Mouse (Mus musculus): ENCODE data around the gene Itpkc. TPM values are rescaled to one million over a fixed set of nuclear protein-coding genes. Genes with fewer than 3 reads are reported as not detected.

Gene Itpkc
- polyA plus RNA-seq, 1 experiment from 2014 or later: 1.2 TPM

GRCm38 (mm10) chr7:27174896-27175295 lies 53.6 kb downstream of the Itpkc start:
- Histone ChIP-seq H3K9me3 (ENCODE audit: low read length) (no peaks in the 10 kb centered on the region), H3K9ac (replicated peaks) (no peak overlapping the region), H3K27ac (ENCODE audit: low read depth) (no peak overlapping the region), H3K4me2 (ENCODE audit: low read depth, low read length) (no peak overlapping the region), H3K36me3 (replicated peaks; ENCODE audit: insufficient read depth, low read length) (peaks cover 22% of the 10 kb centered on the region), H3K27me3 (ENCODE audit: insufficient read depth, low read length) (no peaks in the 10 kb centered on the region), H3K4me3 (ENCODE audit: low read depth, low read length) (no peak overlapping the region), H3K4me1 (ENCODE audit: insufficient read depth) (peaks cover 16% of the 10 kb centered on the region)
- no peak for ATAC-seq
- no peak for TF ChIP-seq EP300 (IDR thresholded peaks at IDR 0.05; ENCODE audit: low read depth)
- TF ChIP-seq CTCF (IDR thresholded peaks at IDR 0.05; ENCODE audit: low read depth): no peak
- 85% methylated on average over 7 of the region's 7 CpGs for whole genome bisulfite sequencing (ENCODE audit: insufficient replicate concordance)
- DNase-seq: no peak

DNA sequence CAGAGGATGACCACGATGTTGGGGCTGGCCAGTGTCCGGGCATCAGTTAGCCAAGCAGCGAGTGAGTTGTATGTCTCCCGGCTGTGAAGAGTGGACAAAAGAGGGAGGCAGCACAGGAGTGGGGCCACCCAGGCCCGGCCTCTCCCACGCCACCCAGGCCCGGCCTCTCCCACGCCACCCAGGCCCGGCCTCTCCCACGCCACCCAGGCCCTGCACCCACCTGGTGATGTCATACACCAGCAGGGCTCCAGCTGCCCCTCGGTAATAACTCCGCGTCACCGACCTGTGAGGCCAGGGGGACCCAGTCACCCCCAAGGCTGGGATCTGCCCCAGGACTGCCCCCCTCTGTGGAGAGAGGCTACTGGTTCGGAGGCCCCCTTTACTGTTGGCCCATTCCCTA lies 54.0 kb downstream of the Itpkc start:
- ATAC-seq (no peak), DNase-seq (no peak)
- Histone ChIP-seq H3K27me3 (ENCODE audit: insufficient read depth, low read length) (no peaks in the 10 kb centered on the region), H3K9ac (replicated peaks) (no peak overlapping the region), H3K9me3 (ENCODE audit: low read length) (no peaks in the 10 kb centered on the region), H3K4me2 (ENCODE audit: low read depth, low read length) (no peak overlapping the region), H3K36me3 (replicated peaks; ENCODE audit: insufficient read depth, low read length) (peaks cover 22% of the 10 kb centered on the region), H3K4me3 (ENCODE audit: low read depth, low read length) (no peak overlapping the region), H3K27ac (ENCODE audit: low read depth) (no peak overlapping the region), H3K4me1 (ENCODE audit: insufficient read depth) (peaks cover 12% of the 10 kb centered on the region)
- WGBS (ENCODE audit: insufficient replicate concordance): 85% methylated on average over 15 of the region's 15 CpGs
- TF ChIP-seq EP300 (IDR thresholded peaks at IDR 0.05; ENCODE audit: low read depth) (no peak), CTCF (IDR thresholded peaks at IDR 0.05; ENCODE audit: low read depth) (no peak)

- 76% methylated on average over 3 of the region's 3 CpGs for WGBS (ENCODE audit: insufficient replicate concordance)
- Histone ChIP-seq H3K27me3 (ENCODE audit: insufficient read depth, low read length) (no peaks in the 10 kb centered on the region), H3K4me3 (ENCODE audit: low read depth, low read length) (no peak overlapping the region), H3K27ac (ENCODE audit: low read depth) (no peak overlapping the region), H3K9ac (replicated peaks) (no peak overlapping the region), H3K4me1 (ENCODE audit: insufficient read depth) (peaks cover 15% of the 10 kb centered on the region), H3K4me2 (ENCODE audit: low read depth, low read length) (no peak overlapping the region), H3K9me3 (ENCODE audit: low read length) (no peaks in the 10 kb centered on the region), H3K36me3 (replicated peaks; ENCODE audit: insufficient read depth, low read length) (peaks cover 22% of the 10 kb centered on the region)
- TF ChIP-seq CTCF (IDR thresholded peaks at IDR 0.05; ENCODE audit: low read depth) (no peak), EP300 (IDR thresholded peaks at IDR 0.05; ENCODE audit: low read depth) (no peak)
- ATAC-seq (no peak), DNase-seq (no peak)
Measured at GRCm38 (mm10) chr7:27170981-27171380, 57.5 kb downstream of the Itpkc start.

- H3K4me2 ChIP-seq (ENCODE audit: low read depth, low read length): peak overlapping the region; percentile 61
- peaks cover 19% of the 10 kb centered on the region for H3K36me3 ChIP-seq (replicated peaks; ENCODE audit: insufficient read depth, low read length)
- H3K9ac ChIP-seq (replicated peaks): peak overlapping the region; percentile 54
- DNase-seq (no peak), ATAC-seq (no peak)
- H3K27me3 ChIP-seq (ENCODE audit: insufficient read depth, low read length): no peaks in the 10 kb centered on the region
- H3K4me1 ChIP-seq (ENCODE audit: insufficient read depth): peaks cover 37% of the 10 kb centered on the region
- no peak overlapping the region for H3K4me3 ChIP-seq (ENCODE audit: low read depth, low read length)
- WGBS (ENCODE audit: insufficient replicate concordance): 68% methylated on average over 5 of the region's 5 CpGs
- TF ChIP-seq CTCF (IDR thresholded peaks at IDR 0.05; ENCODE audit: low read depth) (no peak), EP300 (IDR thresholded peaks at IDR 0.05; ENCODE audit: low read depth) (no peak)
- no peaks in the 10 kb centered on the region for H3K9me3 ChIP-seq (ENCODE audit: low read length)
- peak overlapping the region; percentile 97 for H3K27ac ChIP-seq (ENCODE audit: low read depth)
Measured at GRCm38 (mm10) chr7:27168371-27168770, 60.1 kb downstream of the Itpkc start.

GRCm38 (mm10) chr7:27167475-27168094 lies 60.9 kb downstream of the Itpkc start:
- DNase-seq (no peak), ATAC-seq (no peak)
- Histone ChIP-seq H3K4me1 (ENCODE audit: insufficient read depth) (peaks cover 43% of the 10 kb centered on the region), H3K27me3 (ENCODE audit: insufficient read depth, low read length) (no peaks in the 10 kb centered on the region), H3K9ac (replicated peaks) (peak overlapping the region; percentile 82), H3K4me2 (ENCODE audit: low read depth, low read length) (peak overlapping the region; percentile 61), H3K27ac (ENCODE audit: low read depth) (peak overlapping the region; percentile 97), H3K4me3 (ENCODE audit: low read depth, low read length) (peak overlapping the region; percentile 68), H3K36me3 (replicated peaks; ENCODE audit: insufficient read depth, low read length) (peaks cover 16% of the 10 kb centered on the region), H3K9me3 (ENCODE audit: low read length) (no peaks in the 10 kb centered on the region)
- 57% methylated on average over 11 of the region's 11 CpGs for WGBS (ENCODE audit: insufficient replicate concordance)
- TF ChIP-seq CTCF (IDR thresholded peaks at IDR 0.05; ENCODE audit: low read depth) (no peak), EP300 (IDR thresholded peaks at IDR 0.05; ENCODE audit: low read depth) (no peak)

GRCm38 (mm10) chr7:27166614-27167474 lies 61.6 kb downstream of the Itpkc start, which contains the start of gene Egln2:
TSS of gene Egln2 (minus strand) at chr7:27166802.
- H3K4me3 ChIP-seq (ENCODE audit: low read depth, low read length): peak within 1 kb of the TSS; percentile 68

More at GRCm38 (mm10) chr7:27166614-27167474, 61.6 kb downstream of the Itpkc start, which contains the start of gene Egln2:
- TF ChIP-seq EP300 (IDR thresholded peaks at IDR 0.05; ENCODE audit: low read depth) (peak; percentile 94), CTCF (IDR thresholded peaks at IDR 0.05; ENCODE audit: low read depth) (no peak)
- Histone ChIP-seq H3K27me3 (ENCODE audit: insufficient read depth, low read length) (no peaks in the 10 kb centered on the region), H3K27ac (ENCODE audit: low read depth) (peak within 1 kb of the TSS; percentile 97), H3K9ac (replicated peaks) (peak within 1 kb of the TSS; percentile 82), H3K9me3 (ENCODE audit: low read length) (no peaks in the 10 kb centered on the region), H3K4me2 (ENCODE audit: low read depth, low read length) (peak within 1 kb of the TSS; percentile 61), H3K36me3 (replicated peaks; ENCODE audit: insufficient read depth, low read length) (peaks cover 10% of the 10 kb centered on the region), H3K4me1 (ENCODE audit: insufficient read depth) (peaks cover 43% of the 10 kb centered on the region)
- WGBS (ENCODE audit: insufficient replicate concordance): 1% methylated on average over 61 of the region's 61 CpGs
- peak; percentile 79 for ATAC-seq
- DNase-seq: peak; percentile 98
